Mouse (Mus musculus) myocyte (in vitro differentiated cells): ENCODE results near the gene Mtx1. TPM values are rescaled to one million over a fixed set of nuclear protein-coding genes. Genes with fewer than 3 reads are reported as not detected.

Experiments used
- H3K27me3 ChIP-seq: one replicate; pipeline ENCODE4 v1.6.1; 2011; ENCODE audit not compliant: control insufficient read depth, insufficient read depth, insufficient read length
- H3K36me3 ChIP-seq: one replicate; pipeline ENCODE4 v1.6.1; 2011; ENCODE audit not compliant: control insufficient read depth, insufficient read depth
- H3K4me2 ChIP-seq: one replicate; pipeline ENCODE4 v1.6.1; 2011; ENCODE audit warnings: low read depth, control low read depth
- H3K4me3 ChIP-seq: one replicate; pipeline ENCODE4 v1.5.1; 2011; ENCODE audit warnings: mild to moderate bottlenecking, control low read depth, moderate library complexity
- H3K79me2 ChIP-seq: one replicate; pipeline ENCODE4 v1.6.1; 2011; ENCODE audit not compliant: control insufficient read depth, insufficient read depth
- H3ac ChIP-seq: one replicate; pipeline ENCODE4 v1.6.1; 2011; ENCODE audit not compliant: control insufficient read depth, insufficient read length
- CEBPB ChIP-seq: IDR thresholded peaks from 2 replicates; pipeline ENCODE4 v1.6.1; 2011; ENCODE audit warnings: mild to moderate bottlenecking, moderate library complexity; ENCODE audit not compliant: poor library complexity, insufficient read depth, severe bottlenecking
- E2F4 ChIP-seq: IDR thresholded peaks from one replicate; pipeline ENCODE4 v1.6.1; 2011; ENCODE audit warnings: mild to moderate bottlenecking, control low read depth, moderate library complexity; ENCODE audit not compliant: insufficient read depth
- MAX ChIP-seq: IDR thresholded peaks from one replicate; pipeline ENCODE4 v1.6.1; 2011; ENCODE audit warnings: low read depth, mild to moderate bottlenecking, control low read depth
- MYOD1 ChIP-seq, 3 experiments: IDR thresholded peaks; one replicate each; pipeline ENCODE4 v1.6.1; 2011; ENCODE audit warnings: control low read depth in 2 of 3, low read depth in 2 of 3, mild to moderate bottlenecking in 2 of 3, moderate library complexity in 1 of 3; ENCODE audit not compliant: insufficient read length in 2 of 3, control insufficient read depth in 1 of 3
- MYOG ChIP-seq, 3 experiments: IDR thresholded peaks; one replicate each; pipeline ENCODE4 v1.6.1; 2011; ENCODE audit warnings: control low read depth in 2 of 3, low read depth in 2 of 3, mild to moderate bottlenecking in 2 of 3; ENCODE audit not compliant: insufficient read length in 2 of 3, control insufficient read depth in 1 of 3, insufficient read depth in 1 of 3
- POLR2A ChIP-seq: IDR thresholded peaks from one replicate; pipeline ENCODE4 v1.6.1; 2011; ENCODE audit warnings: low read depth, mild to moderate bottlenecking, control low read depth, moderate library complexity; ENCODE audit not compliant: insufficient read length
- POLR2AphosphoS2 ChIP-seq: IDR thresholded peaks from one replicate; pipeline ENCODE4 v1.6.1; 2011; ENCODE audit warnings: low read depth, control low read depth; ENCODE audit not compliant: insufficient read length
- REST ChIP-seq: IDR thresholded peaks from one replicate; pipeline ENCODE4 v1.6.1; 2011; ENCODE audit warnings: mild to moderate bottlenecking, control low read depth, moderate library complexity; ENCODE audit not compliant: insufficient read depth, insufficient read length
- SRF ChIP-seq: IDR thresholded peaks from one replicate; pipeline ENCODE4 v1.6.1; 2011; ENCODE audit warnings: low read depth; ENCODE audit not compliant: control insufficient read depth, insufficient read length
- TCF12 ChIP-seq: IDR thresholded peaks from one replicate; pipeline ENCODE4 v1.6.1; 2011; ENCODE audit warnings: mild to moderate bottlenecking, control low read depth; ENCODE audit not compliant: poor library complexity, insufficient read depth, severe bottlenecking
- TCF3 ChIP-seq: IDR thresholded peaks from one replicate; pipeline ENCODE4 v1.6.1; 2011; ENCODE audit warnings: low read depth, control low read depth; ENCODE audit not compliant: insufficient read length
- USF1 ChIP-seq: IDR thresholded peaks from one replicate; pipeline ENCODE4 v1.6.1; 2011; ENCODE audit warnings: low read depth, mild to moderate bottlenecking, control low read depth, moderate library complexity
- polyA plus RNA-seq: library from polyadenylated mRNA; unstranded; fragments of >200 nt; fragmentation: generic; extraction: Trizol; gene quantifications from one replicate; pipeline ENCODE4 v1.2.1, GENCODE M21; 2012; ENCODE audit warnings: missing spikeins

The Mtx1 gene
- polyA plus RNA-seq, 1 experiment: 114 TPM

GRCm38 (mm10) chr3:89247466-89247865 lies 20.6 kb upstream of the Mtx1 start:
- Histone ChIP-seq H3K79me2 (peaks cover 23% of the 10 kb centered on the region), H3K4me2 (peak overlapping the region; percentile 82), H3K4me3 (peak overlapping the region; percentile 90), H3K36me3 (peaks cover 16% of the 10 kb centered on the region), H3ac (peak overlapping the region; percentile 44), H3K27me3 (no peaks in the 10 kb centered on the region)
- TF ChIP-seq TCF12 (no peak), POLR2A (peak; percentile 15)

GRCm38 (mm10) chr3:89246261-89247100 lies 19.6 kb upstream of the Mtx1 start, which contains the start of gene Trim46:
TSS of gene Trim46 (minus strand) at chr3:89246309.
- TF ChIP-seq USF1: no peak
- peak; percentile 81 for TF ChIP-seq POLR2AphosphoS2
- peak; percentile 56 for TF ChIP-seq POLR2A
- TF ChIP-seq MYOD1 (IDR thresholded peaks at IDR 0.05; ENCODE audit: control insufficient read depth in 1 of 3, insufficient read length in 2 of 3, low read depth in 2 of 3): no peak
- peak; percentile 11 for TF ChIP-seq MAX
- TF ChIP-seq TCF12: no peak
- TF ChIP-seq CEBPB: peak; percentile 93
- peak; percentile 69 for TF ChIP-seq SRF
- TF ChIP-seq E2F4: no peak
- no peak for TF ChIP-seq MYOG (IDR thresholded peaks at IDR 0.05; ENCODE audit: control insufficient read depth in 1 of 3, insufficient read depth in 1 of 3, insufficient read length in 2 of 3, low read depth in 2 of 3)
- no peak for TF ChIP-seq TCF3
- no peak for TF ChIP-seq REST
- H3K79me2 ChIP-seq: peaks cover 23% of the 10 kb centered on the region

GRCm38 (mm10) chr3:89245688-89246171 lies 18.8 kb upstream of the Mtx1 start, which contains the start of gene Krtcap2:
TSS of gene Krtcap2 (plus strand) at chr3:89245966.
- Histone ChIP-seq H3K4me3 (peak within 1 kb of the TSS; percentile 90), H3ac (peak within 1 kb of the TSS; percentile 44), H3K79me2 (peaks cover 23% of the 10 kb centered on the region), H3K4me2 (peak within 1 kb of the TSS; percentile 87), H3K36me3 (peaks cover 24% of the 10 kb centered on the region), H3K27me3 (no peaks in the 10 kb centered on the region)
- no peak for TF ChIP-seq TCF3
- TF ChIP-seq POLR2A: peak; percentile 51
- TF ChIP-seq MYOD1 (IDR thresholded peaks at IDR 0.05; ENCODE audit: control insufficient read depth in 1 of 3, insufficient read length in 2 of 3, low read depth in 2 of 3): no peak
- peak; percentile 58 for TF ChIP-seq USF1
- no peak for TF ChIP-seq SRF
- TF ChIP-seq MAX: peak; percentile 31

More at GRCm38 (mm10) chr3:89246261-89247100, 19.6 kb upstream of the Mtx1 start, which contains the start of gene Trim46:
- Histone ChIP-seq H3K36me3 (peaks cover 23% of the 10 kb centered on the region), H3K27me3 (no peaks in the 10 kb centered on the region), H3K4me3 (peak within 1 kb of the TSS; percentile 90), H3K4me2 (peak within 1 kb of the TSS; percentile 87), H3ac (peak within 1 kb of the TSS; percentile 44)

GRCm38 (mm10) chr3:89244982-89245687 lies 18.2 kb upstream of the Mtx1 start:
- peak overlapping the region; percentile 87 for H3K4me2 ChIP-seq
- peaks cover 23% of the 10 kb centered on the region for H3K79me2 ChIP-seq
- TF ChIP-seq MYOD1 (IDR thresholded peaks at IDR 0.05; ENCODE audit: control insufficient read depth in 1 of 3, insufficient read length in 2 of 3, low read depth in 2 of 3) (no peak), SRF (no peak), REST (no peak), MYOG (IDR thresholded peaks at IDR 0.05; ENCODE audit: control insufficient read depth in 1 of 3, insufficient read depth in 1 of 3, insufficient read length in 2 of 3, low read depth in 2 of 3) (peak in 1 of 3 experiments; percentile 10), E2F4 (no peak), MAX (no peak), TCF12 (no peak), USF1 (no peak)
- H3K4me3 ChIP-seq: peak overlapping the region; percentile 90
- H3K27me3 ChIP-seq: no peaks in the 10 kb centered on the region
- H3K36me3 ChIP-seq: peaks cover 24% of the 10 kb centered on the region
- H3ac ChIP-seq: peak overlapping the region; percentile 44
